Mouse (Mus musculus): ENCODE results near the gene Taar4.

DNA sequence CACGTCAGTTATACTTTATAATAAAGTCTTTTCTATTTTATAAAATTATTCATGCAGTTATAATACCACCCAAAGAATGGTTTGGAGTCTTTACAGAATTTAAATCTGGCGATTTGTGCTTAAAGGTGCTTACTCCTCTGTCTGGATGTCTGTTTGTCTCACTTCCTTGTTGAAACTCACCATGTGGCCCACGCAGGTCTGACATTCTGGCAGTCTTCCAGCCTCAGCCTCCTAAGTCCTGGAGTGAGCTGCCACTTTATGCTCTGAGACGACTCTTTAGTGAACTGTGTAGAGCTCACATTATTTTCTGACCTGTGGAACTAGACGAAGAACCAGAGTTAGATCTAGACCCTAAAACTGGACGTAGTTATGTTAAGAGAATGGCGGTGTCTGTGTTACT, 12.3 kb upstream of the Taar4 start:
- TF ChIP-seq CTCF (IDR thresholded peaks at IDR 0.05; ENCODE audit: extremely low read depth, insufficient read length, insufficient replicate concordance, low read depth, low read length) (no peak), POLR2A (IDR thresholded peaks at IDR 0.05; ENCODE audit: low read depth, low read length) (no peak)
